Mouse (Mus musculus) monocyte, adult 2 months (primary cell): ENCODE measurements around the gene Wls.

Experiments used
- DNase-seq, 2 experiments: peaks; one replicate each; pipeline ENCODE4 v3.0.0; 2022; ENCODE audit warnings: low spot score in 2 of 2, low read depth in 1 of 2

Wls gene

GRCm38 (mm10) chr3:159839481-159839880 lies at the start of gene Wls:
Gene Wls (plus strand): TSS chr3:159839672.
- peak in 1 of 2 experiments; percentile 5 for DNase-seq

GRCm38 (mm10) chr3:159789781-159790180 lies 49.7 kb upstream of the Wls start:
- DNase-seq: no peak

- DNase-seq: no peak
These were observed 7.9 kb upstream of the Wls start for GRCm38 (mm10) chr3:159831535-159831934.

GRCm38 (mm10) chr3:159840002-159840816 lies 737 bp downstream of the Wls start:
- DNase-seq: peak in 1 of 2 experiments; percentile 5

GRCm38 (mm10) chr3:159840817-159841390 lies 1.4 kb downstream of the Wls start:
- no peak for DNase-seq

GRCm38 (mm10) chr3:159841458-159841857 lies 2.0 kb downstream of the Wls start:
- DNase-seq: no peak

GRCm38 (mm10) chr3:159843135-159843534 lies 3.7 kb downstream of the Wls start:
- no peak for DNase-seq

GRCm38 (mm10) chr3:159847410-159848016 lies 8.0 kb downstream of the Wls start:
- no peak for DNase-seq

GRCm38 (mm10) chr3:159848156-159848555 lies 8.7 kb downstream of the Wls start:
- DNase-seq: no peak

GRCm38 (mm10) chr3:159851476-159851875 lies 12.0 kb downstream of the Wls start:
- no peak for DNase-seq

- DNase-seq: no peak
These were observed 12.5 kb downstream of the Wls start for GRCm38 (mm10) chr3:159851980-159852379.

GRCm38 (mm10) chr3:159857112-159857511 lies 17.6 kb downstream of the Wls start:
- DNase-seq: no peak

GRCm38 (mm10) chr3:159865691-159866090 lies 26.2 kb downstream of the Wls start:
- no peak for DNase-seq

GRCm38 (mm10) chr3:159878983-159879382 lies 39.5 kb downstream of the Wls start:
- DNase-seq: no peak

- DNase-seq: no peak
These were observed 43.9 kb downstream of the Wls start for GRCm38 (mm10) chr3:159883325-159883724.

- no peak for DNase-seq
These were observed 45.3 kb downstream of the Wls start for GRCm38 (mm10) chr3:159884802-159885201.

- DNase-seq: no peak
These were observed 45.8 kb downstream of the Wls start for GRCm38 (mm10) chr3:159885271-159885670.

- no peak for DNase-seq
These were observed 46.4 kb downstream of the Wls start for GRCm38 (mm10) chr3:159885781-159886400.

- no peak for DNase-seq
These were observed 50.9 kb downstream of the Wls start for GRCm38 (mm10) chr3:159890176-159891056.

GRCm38 (mm10) chr3:159891057-159891752 lies 51.7 kb downstream of the Wls start:
- DNase-seq: no peak
